Comparison of ENCODE assay signal across 8 mouse cellular contexts in genomic region chr7:29783871-29784551, GRCm38 (mm10). TPM values are rescaled to one million over a fixed set of nuclear protein-coding genes. Genes with fewer than 3 reads are reported as not detected.
DNase-seq lines count a peak whose midpoint lies in the region; ATAC-seq and TF ChIP-seq lines count a peak whose summit lies in the region.

Gene Zfp30, plus strand, starts transcription at chr7:29783998.

- H3K27me3 ChIP-seq in MEL (ENCODE audit: control insufficient read depth in 1 of 2, insufficient read depth in 2 of 2, low read length in 2 of 2), result no peaks in the 10 kb centered on the region
- no peaks in the 10 kb centered on the region for H3K27me3 ChIP-seq in lung, embryonic 14.5 days (ENCODE audit: insufficient read depth, low read length)
- H3K27me3 ChIP-seq in thymus, adult 2 months (ENCODE audit: control insufficient read depth, insufficient read depth, low read length), result no peaks in the 10 kb centered on the region

- H3K4me2 ChIP-seq in lung, embryonic 14.5 days, result peak within 1 kb of the TSS; percentile 69

- TF ChIP-seq EP300 in MEL (IDR thresholded peaks at IDR 0.05; ENCODE audit: low read depth in 1 of 2, low read length in 2 of 2), result no peak

- H3K27ac ChIP-seq in MEL (ENCODE audit: control insufficient read depth, low read depth, low read length), result peak within 1 kb of the TSS; percentile 46; the same call in 1 of the 2 replicates
- peak within 1 kb of the TSS; percentile 86 for H3K27ac ChIP-seq in lung, embryonic 14.5 days (ENCODE audit: low read depth)
- no peak within 1 kb of the TSS for H3K27ac ChIP-seq in thymus, adult 2 months (ENCODE audit: control insufficient read depth, insufficient read depth, low read length)

- no peaks in the 10 kb centered on the region; the same call in 1 of the 2 replicates for H3K79me2 ChIP-seq in MEL (ENCODE audit: control insufficient read depth, insufficient read depth, low read length, poor library complexity)

- peak within 1 kb of the TSS; percentile 79 for H3K9ac ChIP-seq in MEL (ENCODE audit: control insufficient read depth, low read depth, low read length, poor library complexity, severe bottlenecking)
- H3K9ac ChIP-seq in lung, embryonic 14.5 days, result peak within 1 kb of the TSS; percentile 86

- TF ChIP-seq RAD21 in MEL (IDR thresholded peaks at IDR 0.05; ENCODE audit: low read depth, low read length), result no peak

- peak; percentile 93 for DNase-seq in MEL (ENCODE audit: low read depth, low spot score)
- peak; percentile 90 for DNase-seq in cerebellum, adult 11-12 months
- peak; percentile 94 for DNase-seq in forelimb bud, embryonic 11.5 days (ENCODE audit: low read depth, low spot score)
- DNase-seq in layer of hippocampus, adult 8-10 months (ENCODE audit: low spot score in 2 of 2), result peak; percentile 81 to 85
- DNase-seq in lung, embryonic 14.5 days, result peak; percentile 96
- peak; percentile 78 for DNase-seq in ovary, adult 18-20 months (ENCODE audit: low spot score)
- DNase-seq in thymus, adult 2 months, result peak; percentile 68

- ATAC-seq in hematopoietic stem cell, adult 5-6 weeks (replicated peaks in 1 of 2; ENCODE audit: insufficient read depth in 1 of 2, low FRiP score in 2 of 2, low TSS enrichment in 1 of 2, low read depth in 1 of 2, poor library complexity in 2 of 2, severe bottlenecking in 2 of 2), result peak; percentile 93 to 94
- peak; percentile 99 for ATAC-seq in lung, embryonic 14.5 days (ENCODE audit: insufficient read depth)

- H3K4me1 ChIP-seq in MEL (ENCODE audit: control insufficient read depth in 1 of 2, insufficient read depth in 2 of 2, low read length in 2 of 2), result no peaks in the 10 kb centered on the region; a peak in 1 of 4 replicates
- peaks cover 8% of the 10 kb centered on the region; the same call in 1 of the 2 replicates for H3K4me1 ChIP-seq in lung, embryonic 14.5 days (ENCODE audit: insufficient read depth)
- H3K4me1 ChIP-seq in thymus, adult 2 months (replicated peaks; ENCODE audit: control insufficient read depth, insufficient read depth, low read length), result peaks cover 4% of the 10 kb centered on the region

- no peak; a peak in 1 of 6 replicates for TF ChIP-seq CTCF in MEL (IDR thresholded peaks at IDR 0.05 in 2 of 3, conservative IDR thresholded peaks at IDR 0.05 in 1 of 3; ENCODE audit: control insufficient read depth in 1 of 3, insufficient read depth in 1 of 3, low read depth in 2 of 3, low read length in 3 of 3, poor library complexity in 1 of 3, severe bottlenecking in 1 of 3)
- no peak for TF ChIP-seq CTCF in lung, embryonic 14.5 days (IDR thresholded peaks at IDR 0.05; ENCODE audit: low read depth)
- TF ChIP-seq CTCF in thymus, adult 2 months (IDR thresholded peaks at IDR 0.05; ENCODE audit: borderline replicate concordance, control insufficient read depth, extremely low read depth, insufficient read depth, low read length, poor library complexity), result peak; percentile 5; the same call in 1 of the 2 replicates

- H3K36me3 ChIP-seq in MEL (ENCODE audit: control insufficient read depth in 1 of 2, insufficient read depth in 2 of 2, low read length in 2 of 2), result no peaks in the 10 kb centered on the region
- peaks cover 20% of the 10 kb centered on the region for H3K36me3 ChIP-seq in lung, embryonic 14.5 days (ENCODE audit: insufficient read depth)
- H3K36me3 ChIP-seq in thymus, adult 2 months (ENCODE audit: control insufficient read depth, insufficient read depth, low read length), result peaks cover 1% of the 10 kb centered on the region; the same call in 1 of the 2 replicates

- TF ChIP-seq POLR2A in MEL (IDR thresholded peaks at IDR 0.05; ENCODE audit: control insufficient read depth in 1 of 2, insufficient read depth in 1 of 2, low read depth in 1 of 2, low read length in 2 of 2, poor library complexity in 1 of 2), result peak; percentile 43 to 60; a peak in 2 of 4 replicates
- no peak for TF ChIP-seq POLR2A in thymus, adult 2 months (IDR thresholded peaks at IDR 0.05; ENCODE audit: control insufficient read depth, extremely low read depth, insufficient read depth, low read length, poor library complexity)

- peak within 1 kb of the TSS; percentile 80 to 93 for H3K4me3 ChIP-seq in MEL (ENCODE audit: control insufficient read depth in 1 of 2, insufficient read depth in 1 of 2, low read depth in 2 of 2, low read length in 2 of 2)
- peak within 1 kb of the TSS; percentile 81 for H3K4me3 ChIP-seq in lung, embryonic 14.5 days (ENCODE audit: low read depth, low read length)
- peak within 1 kb of the TSS; percentile 61 for H3K4me3 ChIP-seq in thymus, adult 2 months (ENCODE audit: control insufficient read depth, insufficient read depth, low read length)

- WGBS in lung, embryonic 14.5 days, result under 1% methylated on average over 45 of the region's 45 CpGs
- WGBS in thymus, adult 2 months, result 1% methylated on average over 45 of the region's 45 CpGs

- no peaks in the 10 kb centered on the region for H3K9me3 ChIP-seq in MEL (replicated peaks; ENCODE audit: insufficient read depth, low read length)
- no peaks in the 10 kb centered on the region for H3K9me3 ChIP-seq in lung, embryonic 14.5 days (ENCODE audit: low read depth, low read length)

TF ChIP-seq in MEL, 35 proteins besides CTCF, POLR2A, EP300 and RAD21:
- TF ChIP-seq TBP (IDR thresholded peaks at IDR 0.05; ENCODE audit: low read depth, low read length) (peak; percentile 51; the same call in 1 of the 2 replicates), RCOR1 (IDR thresholded peaks at IDR 0.05; ENCODE audit: low read depth, low read length) (no peak), ZKSCAN1 (IDR thresholded peaks at IDR 0.05; ENCODE audit: low read depth, low read length) (no peak), MYB (IDR thresholded peaks at IDR 0.05; ENCODE audit: low read depth, low read length) (no peak), ELF1 (IDR thresholded peaks at IDR 0.05; ENCODE audit: low read depth, low read length) (no peak), USF2 (IDR thresholded peaks at IDR 0.05; ENCODE audit: borderline replicate concordance in 1 of 2, insufficient read depth in 1 of 2, low read depth in 1 of 2, low read length in 2 of 2) (no peak), HCFC1 (IDR thresholded peaks at IDR 0.05; ENCODE audit: low read depth, low read length) (peak; percentile 56), GATA1 (IDR thresholded peaks at IDR 0.05; ENCODE audit: low read depth, low read length) (no peak), CHD1 (IDR thresholded peaks at IDR 0.05; ENCODE audit: low read depth, low read length) (no peak), KAT2A (conservative IDR thresholded peaks at IDR 0.05; ENCODE audit: low read depth, low read length) (no peak), MEF2A (IDR thresholded peaks at IDR 0.05; ENCODE audit: extremely low read depth, insufficient replicate concordance, low read depth, low read length, poor library complexity, severe bottlenecking) (no peak), BHLHE40 (IDR thresholded peaks at IDR 0.05; ENCODE audit: borderline replicate concordance, low read depth, low read length) (peak; percentile 27; the same call in 1 of the 2 replicates), ETS1 (IDR thresholded peaks at IDR 0.05; ENCODE audit: low read depth, low read length) (no peak), SMC3 (IDR thresholded peaks at IDR 0.05; ENCODE audit: low read depth, low read length) (no peak), TAL1 (IDR thresholded peaks at IDR 0.05; ENCODE audit: low read length) (no peak), NRF1 (IDR thresholded peaks at IDR 0.05; ENCODE audit: insufficient read depth, low read depth, low read length, poor library complexity, severe bottlenecking) (peak; percentile 92), MAX (IDR thresholded peaks at IDR 0.05; ENCODE audit: low read length) (no peak), ZC3H11A (IDR thresholded peaks at IDR 0.05; ENCODE audit: low read depth, low read length) (no peak), SIN3A (IDR thresholded peaks at IDR 0.05; ENCODE audit: low read length) (peak; percentile 77; the same call in 1 of the 2 replicates), MAZ (IDR thresholded peaks at IDR 0.05; ENCODE audit: low read depth, low read length) (peak; percentile 65; the same call in 1 of the 2 replicates), USF1 (IDR thresholded peaks at IDR 0.05; ENCODE audit: low read depth, low read length) (peak; percentile 72), POLR2AphosphoS5 (IDR thresholded peaks at IDR 0.05; ENCODE audit: borderline replicate concordance, low read depth, low read length) (no peak), POLR2AphosphoS2 (IDR thresholded peaks at IDR 0.05; ENCODE audit: low read length) (no peak), JUND (IDR thresholded peaks at IDR 0.05; ENCODE audit: low read depth, low read length) (no peak), UBTF (IDR thresholded peaks at IDR 0.05; ENCODE audit: borderline replicate concordance, insufficient read depth, low read depth, low read length) (0 out of 2 replicates have a peak, but pooled peaks have one; percentile 78), MYC (IDR thresholded peaks at IDR 0.05; ENCODE audit: low read depth, low read length) (no peak), MAFK (IDR thresholded peaks at IDR 0.05; ENCODE audit: borderline replicate concordance, low read depth, low read length) (no peak), GABPA (IDR thresholded peaks at IDR 0.05; ENCODE audit: low read depth, low read length) (no peak), MXI1 (IDR thresholded peaks at IDR 0.05; ENCODE audit: low read depth, low read length) (no peak), NELFE (IDR thresholded peaks at IDR 0.05; ENCODE audit: low read depth, low read length) (peak; percentile 57), CHD2 (IDR thresholded peaks at IDR 0.05; ENCODE audit: low read length) (no peak), ZNF384 (IDR thresholded peaks at IDR 0.05; ENCODE audit: low read depth, low read length) (no peak), ZMIZ1 (IDR thresholded peaks at IDR 0.05; ENCODE audit: low read depth, low read length) (0 out of 2 replicates have a peak, but pooled peaks have one; percentile 41), TCF12 (IDR thresholded peaks at IDR 0.05; ENCODE audit: low read depth, low read length) (peak; percentile 21; the same call in 1 of the 2 replicates), E2F4 (IDR thresholded peaks at IDR 0.05; ENCODE audit: borderline replicate concordance, low read depth, low read length) (no peak)
TF ChIP-seq in MEL: peak in this region for 11.

RNA-seq across cellular contexts. Expression of gene Zfp30, which starts in this region (rescaled TPM):
- 1.4 and 1.5 TPM in 2 replicates for total RNA-seq in MEL (2012; rRNA removed)
- polyA plus RNA-seq in MEL (2012; ENCODE audit: insufficient read depth in 1 of 2, insufficient read length in 2 of 2, low read depth in 1 of 2, low replicate concordance in 2 of 2, missing spikeins in 1 of 2), result 1 to 10 TPM in 1 of 2 experiments, not detected in 1; 2.7 TPM
- 2.4 and 3.9 TPM in 2 replicates for total RNA-seq in hematopoietic stem cell, adult 5-6 weeks (2017)
- total RNA-seq in layer of hippocampus, adult 8-10 months (2022), result 10 to 100 TPM; 10.2 to 11.7 (median 10.5) TPM
- 7.7 and 7.8 TPM in 2 replicates for polyA plus RNA-seq in lung, embryonic 14.5 days (2014; fragmentation: Nextera tagmentation; extraction: Ambion mirVana)
- 1.3 and 1.6 TPM in 2 replicates for polyA plus RNA-seq in thymus, adult 2 months (2012; rRNA removed)
